Mouse (Mus musculus) kidney, postnatal 4 days (tissue): ENCODE results near the gene Hsf2bp.

Experiments used
- DNase-seq, 2 experiments: peaks; one replicate each; pipeline ENCODE4 v3.0.0; 2021; ENCODE audit warnings: mixed read lengths in 2 of 2

The Hsf2bp gene

DNA sequence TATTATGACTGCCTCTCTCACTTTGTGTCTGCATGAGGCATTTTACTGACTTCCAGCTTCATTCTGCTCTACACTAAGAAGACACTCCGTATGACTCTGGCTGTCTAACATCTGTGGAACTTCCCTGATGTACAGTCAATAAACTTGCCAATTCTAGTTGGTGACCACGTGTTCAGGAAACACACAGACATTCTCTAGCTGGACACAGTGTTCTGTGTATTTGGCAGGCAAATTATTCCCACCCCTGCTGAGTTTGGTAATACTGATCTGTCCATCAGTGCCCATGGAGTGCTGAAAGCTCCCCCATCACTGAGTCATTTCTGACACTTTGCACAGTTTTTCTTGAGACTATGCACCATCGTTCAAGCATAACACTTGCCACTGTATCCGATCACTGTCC is 56.3 kb downstream of the Hsf2bp start:
- DNase-seq = no peak

DNA sequence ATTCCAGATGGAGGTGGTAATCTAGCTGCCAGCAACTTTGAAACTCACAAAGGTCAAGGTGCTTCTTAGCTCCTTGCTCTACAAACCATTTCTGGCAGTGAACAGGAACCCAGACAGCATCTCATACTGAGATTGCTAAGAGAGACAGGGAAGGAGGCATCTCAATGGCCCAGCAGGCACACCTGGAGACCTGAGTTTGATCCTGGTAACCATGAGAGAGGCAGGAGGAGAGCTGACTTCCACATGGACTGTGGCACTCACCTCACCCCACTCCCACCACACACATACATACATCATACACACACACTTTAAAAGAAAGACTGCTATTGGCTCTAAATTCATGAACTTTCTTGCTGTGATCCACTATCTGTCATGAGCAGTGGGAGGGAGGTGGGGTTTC is 59.0 kb downstream of the Hsf2bp start:
- no peak for DNase-seq

DNA sequence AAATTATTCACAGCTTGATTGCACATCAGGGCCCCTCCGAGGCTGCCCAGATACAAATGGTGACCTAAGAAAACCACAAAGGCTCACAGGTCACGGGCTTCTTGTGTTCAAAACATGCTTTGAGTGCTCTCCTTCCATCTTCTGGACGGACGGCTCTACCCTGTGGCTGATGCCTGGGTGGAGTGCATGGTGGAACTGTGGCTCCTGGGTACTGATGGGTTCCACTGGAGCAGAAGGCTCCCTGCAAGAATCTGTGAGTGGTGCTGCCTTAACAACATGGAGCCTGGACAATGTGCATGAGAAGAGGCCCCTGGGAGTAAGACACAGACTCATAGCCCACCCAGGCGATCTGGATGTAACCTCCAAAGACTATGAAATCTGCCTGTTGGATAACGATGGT is 59.6 kb downstream of the Hsf2bp start:
- no peak for DNase-seq

DNA sequence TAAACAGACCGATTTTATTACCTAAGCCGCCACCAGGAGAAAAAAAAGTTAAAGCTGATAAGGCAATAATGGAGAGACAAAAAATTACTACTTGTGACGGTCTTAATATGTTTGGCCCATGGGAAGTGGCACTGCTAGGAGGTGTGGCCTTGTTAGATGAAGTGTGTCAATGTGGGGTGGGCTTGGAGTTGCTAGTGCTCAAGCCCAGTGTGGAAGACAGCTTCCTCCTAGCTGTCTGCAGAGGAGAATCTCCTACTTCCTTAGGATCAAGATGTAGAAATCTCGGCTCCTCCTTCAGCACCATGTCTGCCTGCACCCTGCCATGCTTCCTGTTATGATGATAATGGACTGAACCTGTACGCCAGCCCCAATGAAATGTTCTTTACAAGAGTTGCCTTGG is 61.5 kb downstream of the Hsf2bp start:
- no peak for DNase-seq

DNA sequence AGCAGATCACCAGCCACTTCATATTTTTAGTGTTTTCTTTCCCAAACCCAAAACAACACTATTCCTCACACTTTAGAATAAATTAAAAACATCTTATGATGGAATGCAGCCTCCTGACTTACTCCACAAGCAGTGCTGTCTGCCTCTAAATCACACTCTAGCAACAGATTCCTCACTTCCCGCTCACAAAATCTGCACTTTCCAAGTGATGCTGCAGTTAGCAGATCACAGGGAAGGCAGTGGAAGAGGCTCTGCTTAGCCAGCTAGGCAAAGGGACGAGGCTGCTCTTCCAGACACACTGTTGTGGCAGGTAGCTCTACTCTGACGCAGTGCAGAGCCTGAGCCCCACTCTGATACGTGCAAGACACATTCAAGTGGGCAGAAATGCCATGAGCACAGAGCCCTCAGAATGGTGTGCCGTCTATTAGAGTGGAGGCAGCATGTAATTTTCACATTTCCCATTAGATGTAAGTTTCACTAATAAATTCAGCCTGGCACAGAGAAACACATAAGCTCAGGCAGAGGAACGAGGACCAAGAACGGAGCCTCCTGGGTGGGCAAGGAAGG is 62.4 kb downstream of the Hsf2bp start:
- DNase-seq = no peak

DNA sequence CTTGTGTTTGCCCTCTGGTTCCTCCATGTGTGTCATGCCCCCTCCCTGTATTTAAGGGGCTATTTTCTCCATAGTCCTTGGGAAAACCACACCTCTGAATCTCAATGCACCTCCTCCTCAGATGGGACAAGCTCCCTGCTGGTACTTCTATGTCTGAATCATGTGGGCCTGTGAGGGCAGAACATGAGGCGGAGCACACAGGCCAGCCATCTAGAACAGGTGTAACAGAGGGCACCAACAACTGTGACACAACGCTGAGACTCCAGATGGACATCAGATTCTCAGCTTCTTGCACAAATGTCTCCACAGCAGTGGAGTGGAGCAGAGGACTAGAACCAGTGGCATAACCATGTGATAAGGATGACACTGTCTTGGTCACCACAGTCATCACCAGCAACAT is 65.3 kb downstream of the Hsf2bp start:
- DNase-seq = no peak

DNA sequence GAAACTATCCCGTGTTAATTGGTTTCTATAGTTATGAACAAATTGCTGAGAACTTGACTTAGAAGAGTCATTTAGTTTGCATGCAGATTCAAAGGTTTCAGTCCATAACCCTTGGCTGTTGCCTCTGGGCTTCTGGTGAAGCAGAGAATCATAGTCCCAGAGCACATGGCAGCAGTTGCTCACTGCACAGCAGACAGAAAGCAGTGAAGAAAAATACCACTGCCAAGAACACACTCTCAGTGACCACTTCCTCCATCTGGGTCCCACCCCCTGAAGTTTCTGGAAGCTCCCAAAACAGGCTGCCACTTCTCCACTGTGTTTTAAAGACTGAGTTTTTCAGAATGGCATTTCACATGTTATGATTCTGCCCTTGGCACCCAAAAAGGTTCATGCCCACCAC is 67.3 kb downstream of the Hsf2bp start:
- no peak for DNase-seq

DNA sequence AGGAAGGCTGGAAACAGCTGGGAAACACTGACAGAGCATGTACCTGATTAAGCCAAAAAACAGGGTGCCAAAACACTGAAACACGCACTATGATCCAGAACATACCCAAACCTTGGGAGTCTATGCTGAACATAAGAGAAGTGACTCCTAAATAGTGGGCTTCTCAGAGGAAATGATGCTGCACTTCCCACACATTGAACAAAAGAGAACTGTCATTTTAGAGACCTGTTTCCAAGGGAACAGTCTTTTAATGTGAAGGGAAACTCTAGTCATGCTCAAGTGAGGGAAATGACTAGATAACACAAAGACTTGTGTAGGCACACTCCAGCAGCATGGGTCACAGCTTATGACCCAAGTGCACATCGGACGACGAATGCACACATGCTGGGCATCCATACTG is 68.8 kb downstream of the Hsf2bp start:
- no peak for DNase-seq

DNA sequence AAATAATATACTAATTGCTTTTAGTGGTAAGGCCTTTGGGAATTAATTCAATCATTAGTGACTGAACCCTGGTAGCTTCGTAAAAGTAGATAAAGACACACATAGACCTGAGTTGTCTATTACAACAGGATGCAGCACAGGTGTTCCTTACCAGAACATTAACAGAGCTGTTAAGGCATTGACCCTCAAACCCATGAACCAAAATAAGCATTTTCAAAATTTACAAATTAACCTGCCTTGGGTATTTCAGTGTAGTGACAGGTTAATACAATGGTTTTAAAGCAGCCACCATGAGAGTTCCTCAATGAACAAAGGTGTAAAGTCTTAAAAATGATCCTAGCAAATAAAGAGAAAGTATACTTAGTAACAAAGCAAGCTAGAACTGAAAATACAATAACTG is 69.6 kb downstream of the Hsf2bp start:
- no peak for DNase-seq

DNA sequence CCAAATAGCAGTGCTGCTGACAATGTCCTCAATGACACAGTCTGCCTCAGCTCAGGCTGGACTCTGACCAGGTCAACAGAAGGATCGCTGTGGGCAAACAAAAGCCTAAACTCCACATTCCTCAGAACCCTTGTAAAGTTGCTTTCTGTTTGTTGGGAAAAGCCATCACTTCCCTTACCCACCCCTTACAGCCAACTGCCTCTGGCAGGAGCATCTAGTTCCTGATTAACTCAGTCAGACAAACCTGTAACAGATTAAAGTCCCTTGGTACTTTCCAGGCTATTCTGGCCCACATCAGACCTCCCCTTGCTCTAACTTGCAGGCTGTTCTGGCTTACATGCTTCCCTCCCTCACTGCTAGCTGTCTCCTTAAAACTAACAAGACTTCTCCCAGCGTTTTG is 70.5 kb downstream of the Hsf2bp start:
- peak; percentile 73 to 81 for DNase-seq

DNA sequence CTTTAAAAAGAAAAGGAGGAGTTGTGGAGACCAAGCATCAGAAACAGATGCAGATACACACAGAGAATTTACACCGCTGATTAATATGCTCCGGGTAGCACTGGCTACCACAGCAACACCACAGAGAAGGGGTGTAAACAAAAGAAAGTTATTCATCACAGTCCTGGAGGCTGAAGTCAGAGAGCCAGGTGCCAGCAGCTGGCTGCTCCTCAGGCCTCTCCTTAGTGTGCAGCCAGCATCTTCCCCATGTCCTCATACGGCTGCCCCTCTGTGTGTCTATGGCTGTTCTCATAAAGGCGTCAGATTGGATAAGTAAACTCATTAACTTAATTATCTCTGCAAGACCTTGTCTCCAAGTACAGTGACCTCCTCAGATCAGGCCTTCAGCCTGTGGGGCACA is 73.2 kb downstream of the Hsf2bp start:
- no peak for DNase-seq

DNA sequence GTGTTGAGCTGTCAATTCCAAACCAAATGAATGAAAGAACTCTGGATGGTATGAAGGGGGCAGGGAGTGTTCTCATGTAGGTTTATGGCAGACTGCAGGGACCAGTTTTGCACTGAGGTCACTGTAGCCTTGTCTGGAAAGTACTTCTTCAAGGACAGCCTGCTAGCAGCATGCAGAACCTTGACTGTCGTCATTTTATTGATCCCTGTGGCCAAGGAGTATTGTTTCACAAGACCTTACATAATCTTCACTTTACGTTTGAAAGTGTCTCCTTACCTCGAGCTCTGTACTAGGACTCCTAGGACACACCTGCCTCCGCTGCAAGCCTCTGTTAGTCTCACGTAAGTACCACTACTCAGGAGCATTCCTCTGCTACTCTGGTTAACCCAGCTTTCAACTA is 73.9 kb downstream of the Hsf2bp start:
- DNase-seq = no peak

DNA sequence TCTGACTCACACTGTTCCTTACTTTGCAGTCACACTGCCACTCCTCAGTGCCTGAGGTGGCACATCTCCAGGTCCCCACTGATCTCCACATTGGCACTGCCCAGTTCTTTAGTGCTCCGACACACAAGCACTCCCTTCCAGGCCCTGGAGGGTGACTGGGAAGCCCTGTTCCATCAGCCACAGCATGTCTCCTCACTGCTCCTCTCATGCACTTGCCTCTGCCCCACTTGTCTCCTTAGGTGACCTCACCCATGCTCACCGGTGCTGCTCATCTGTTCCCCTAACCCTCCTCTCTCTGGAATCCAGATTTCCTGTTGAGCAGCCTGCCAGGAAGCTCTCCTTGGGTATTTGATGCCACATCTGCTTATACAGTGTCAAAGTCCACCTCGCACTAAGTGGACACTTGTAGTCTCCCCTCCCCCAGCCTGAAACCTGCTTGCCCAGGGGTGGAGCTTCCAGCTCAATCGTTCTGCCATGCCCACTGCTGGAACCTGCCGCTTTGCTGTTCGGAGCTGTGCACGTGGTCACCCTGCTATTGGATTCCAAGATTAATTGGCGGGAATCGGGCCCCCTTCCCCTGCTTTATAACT is 81.5 kb downstream of the Hsf2bp start:
- DNase-seq = no peak

DNA sequence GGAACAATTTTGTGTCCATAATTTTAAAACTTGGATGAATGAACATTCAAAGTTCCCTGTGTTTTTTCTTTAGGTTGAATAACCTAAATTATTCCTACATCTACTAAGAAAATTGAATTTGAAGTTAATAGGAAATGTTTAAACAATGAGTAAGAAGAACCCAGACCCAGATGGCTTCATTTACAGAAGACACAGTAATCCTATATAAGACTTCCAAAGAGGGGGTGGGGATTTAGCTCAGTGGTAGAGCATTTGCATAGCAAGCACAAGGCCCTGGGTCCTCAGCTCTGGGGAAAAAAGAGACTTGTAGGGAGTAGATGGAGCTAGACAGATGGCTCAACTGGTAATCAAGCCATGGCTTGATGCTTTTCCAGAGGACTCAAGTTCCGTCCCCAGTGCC is 87.1 kb downstream of the Hsf2bp start:
- DNase-seq = no peak

DNA sequence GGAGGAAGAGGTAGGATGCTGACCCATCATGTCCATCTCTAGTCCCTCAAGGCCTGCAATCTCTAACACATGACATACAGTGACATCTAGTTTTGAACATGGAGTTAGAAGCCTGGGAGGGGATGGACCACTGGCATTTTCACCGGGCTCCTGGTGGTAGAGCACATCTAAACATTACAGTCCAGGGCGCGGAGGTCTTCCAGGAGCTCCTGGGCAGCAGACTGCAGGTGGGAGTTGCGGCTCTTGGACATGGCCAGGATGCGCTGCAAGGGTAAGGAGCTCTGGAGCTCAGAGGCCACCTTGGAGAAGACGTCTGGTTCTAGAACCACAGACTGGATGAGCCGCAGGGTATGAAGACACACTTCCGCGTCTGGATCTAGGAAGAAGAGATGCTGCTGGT is 89.7 kb downstream of the Hsf2bp start:
- no peak for DNase-seq

DNA sequence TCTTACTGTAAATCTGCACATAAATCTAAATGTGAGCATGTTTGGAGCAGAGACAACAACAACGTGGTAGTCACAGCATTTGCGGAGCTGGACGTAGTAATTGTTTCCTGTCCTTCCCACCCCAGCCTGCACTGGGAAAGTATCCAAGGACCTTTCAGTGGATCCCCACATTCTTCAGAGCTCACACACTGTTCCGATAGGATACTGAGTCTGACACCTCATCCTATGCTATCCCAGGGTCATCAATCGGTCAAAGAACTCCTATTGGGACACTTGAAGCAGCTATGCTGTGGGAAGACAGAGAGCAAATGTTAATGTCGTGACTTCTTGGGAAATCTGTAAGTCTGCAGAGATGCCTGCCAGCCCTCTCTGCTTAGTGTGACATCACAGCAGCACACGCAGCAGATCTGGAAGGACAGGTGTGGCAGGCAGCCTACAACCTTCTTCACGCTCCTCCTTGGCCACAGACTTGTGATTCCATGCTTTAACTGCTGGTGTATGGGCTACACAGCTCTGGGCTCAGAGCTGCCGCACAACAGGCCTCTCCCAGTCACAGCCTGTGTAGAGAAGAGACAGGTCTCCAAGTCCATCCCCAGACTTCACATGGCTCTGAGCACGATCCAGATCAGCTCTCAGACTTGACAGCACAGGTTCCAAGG is 92.1 kb downstream of the Hsf2bp start:
- DNase-seq = peak in 1 of 2 experiments; percentile 66

DNA sequence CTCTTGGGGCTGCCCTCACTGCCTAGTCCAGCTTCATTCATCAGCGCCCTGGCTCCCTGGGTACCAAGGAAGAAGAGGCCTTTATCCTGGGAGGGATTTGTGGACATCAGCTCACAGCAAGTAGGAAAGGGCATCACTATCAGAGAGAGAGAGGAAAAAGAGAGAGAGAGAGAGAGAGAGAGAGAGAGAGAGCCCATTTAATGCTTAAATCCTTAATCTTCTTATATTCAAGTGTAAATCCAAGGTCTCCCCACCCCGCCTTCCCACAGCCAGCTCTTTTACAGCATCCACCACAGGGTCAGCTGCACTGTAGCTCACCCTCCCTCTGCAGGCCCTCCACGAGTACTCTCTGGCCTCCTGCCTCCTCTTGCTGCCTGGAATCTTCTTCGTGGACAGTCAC is 94.5 kb downstream of the Hsf2bp start:
- DNase-seq = no peak

DNA sequence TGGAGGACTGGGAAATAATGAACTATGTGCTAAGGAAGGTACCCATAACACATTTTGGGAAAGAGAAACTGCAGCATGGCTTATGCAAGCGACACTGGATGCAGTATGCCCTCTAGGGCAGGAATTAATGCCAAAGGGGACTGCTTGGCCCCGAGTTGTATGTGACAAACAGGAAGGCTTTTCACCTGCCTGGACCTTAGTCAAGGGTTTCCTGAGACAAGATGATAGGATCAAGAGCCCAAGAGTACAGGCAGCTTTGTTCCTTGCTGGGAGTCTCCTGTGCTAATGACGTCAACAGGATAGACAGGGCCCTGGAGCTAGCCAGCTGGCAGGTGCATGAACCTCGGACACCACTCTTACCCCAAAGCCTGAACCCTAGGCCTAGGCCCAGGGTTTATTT is 95.5 kb downstream of the Hsf2bp start:
- DNase-seq = no peak

DNA sequence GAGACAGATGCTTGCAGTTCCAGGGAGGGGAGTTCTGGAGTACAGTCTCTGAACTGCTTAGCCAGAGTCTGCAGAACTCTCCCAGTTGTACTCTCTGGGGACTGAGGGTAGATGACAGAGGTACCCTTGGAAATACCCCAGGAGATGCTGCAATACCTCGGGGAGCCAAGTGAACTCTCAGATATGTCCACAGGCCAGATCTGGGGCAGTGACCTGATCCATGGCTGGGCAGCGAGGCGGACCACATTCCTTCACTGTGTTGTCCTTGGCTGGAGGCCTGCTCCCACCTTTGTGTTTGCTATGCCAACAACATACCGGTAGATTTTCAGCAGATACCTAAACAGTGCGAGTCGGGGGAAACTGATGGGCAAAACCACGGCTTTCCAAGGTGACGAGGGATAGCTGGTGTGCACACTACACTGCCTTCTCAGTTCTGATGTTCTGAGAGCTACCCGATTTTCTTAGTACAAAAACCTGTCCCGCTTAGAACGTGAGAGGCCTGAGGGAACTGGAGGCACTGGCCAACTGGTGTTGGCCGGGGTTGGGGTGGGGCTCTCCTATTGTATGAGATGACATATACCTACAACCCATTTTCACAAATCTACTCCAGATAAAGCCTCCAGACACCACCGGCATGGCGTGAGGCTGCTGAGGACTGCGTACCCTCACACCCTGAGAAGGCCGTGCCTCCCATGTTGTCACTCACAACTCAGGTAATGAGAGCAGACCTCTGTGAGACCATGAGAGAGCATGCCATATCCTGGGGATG is 96.7 kb downstream of the Hsf2bp start:
- DNase-seq = peak; percentile 57 to 73

DNA sequence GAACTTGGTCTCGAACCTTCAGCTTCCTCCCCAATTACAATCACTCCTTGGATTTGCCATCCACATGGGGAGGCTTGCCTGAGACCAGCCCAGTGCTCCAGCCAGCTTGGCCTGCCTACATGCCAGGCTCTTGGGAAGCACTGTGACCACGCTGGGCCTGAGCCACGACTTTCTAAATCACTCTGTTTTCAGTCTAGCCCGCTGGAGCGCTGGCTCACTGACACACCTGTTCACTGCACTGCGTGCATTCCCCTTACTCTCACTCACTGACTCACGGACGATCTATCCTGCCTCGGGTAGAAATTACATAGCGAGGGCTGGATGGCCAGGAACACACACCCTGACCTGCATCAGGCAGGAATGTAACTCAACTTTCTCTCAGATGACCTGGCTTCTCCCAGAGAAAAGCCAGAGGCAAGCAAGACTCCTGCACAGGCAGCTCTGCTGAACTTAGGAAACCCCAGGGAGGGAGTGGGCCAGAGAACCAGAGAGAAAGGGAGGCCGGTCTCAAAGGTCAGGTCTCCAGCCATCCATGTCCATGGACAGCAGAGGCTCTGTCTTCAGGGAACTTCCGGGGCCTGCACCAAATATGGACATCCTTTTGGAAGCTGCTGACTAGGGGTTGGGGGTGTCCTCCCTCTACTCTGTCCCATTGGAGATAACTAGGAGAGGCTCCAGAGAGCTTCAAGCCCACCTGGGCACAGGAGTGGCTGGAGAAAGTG is 97.4 kb downstream of the Hsf2bp start:
- peak; percentile 70 to 81 for DNase-seq

DNA sequence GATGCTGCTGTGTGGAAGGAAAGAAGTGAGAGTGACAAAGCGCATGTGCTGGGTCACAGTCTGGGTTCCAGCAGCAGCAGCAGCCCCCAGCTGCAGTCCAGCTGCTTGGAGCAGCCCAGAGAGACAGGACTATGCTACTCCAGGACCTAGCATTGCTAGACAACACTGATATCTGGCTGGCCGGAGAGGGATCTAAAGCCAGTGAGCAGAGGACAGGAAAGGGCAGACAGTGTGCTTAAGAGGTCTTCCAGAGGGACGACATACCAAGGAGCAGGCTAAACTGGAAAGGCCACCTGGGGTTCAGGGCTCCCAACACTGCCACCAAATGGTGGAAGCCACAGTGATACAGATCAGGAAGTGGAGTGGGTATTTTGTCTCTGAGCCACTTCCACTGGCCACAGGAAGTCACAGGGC is 99.0 kb downstream of the Hsf2bp start:
- peak; percentile 70 to 80 for DNase-seq

DNA sequence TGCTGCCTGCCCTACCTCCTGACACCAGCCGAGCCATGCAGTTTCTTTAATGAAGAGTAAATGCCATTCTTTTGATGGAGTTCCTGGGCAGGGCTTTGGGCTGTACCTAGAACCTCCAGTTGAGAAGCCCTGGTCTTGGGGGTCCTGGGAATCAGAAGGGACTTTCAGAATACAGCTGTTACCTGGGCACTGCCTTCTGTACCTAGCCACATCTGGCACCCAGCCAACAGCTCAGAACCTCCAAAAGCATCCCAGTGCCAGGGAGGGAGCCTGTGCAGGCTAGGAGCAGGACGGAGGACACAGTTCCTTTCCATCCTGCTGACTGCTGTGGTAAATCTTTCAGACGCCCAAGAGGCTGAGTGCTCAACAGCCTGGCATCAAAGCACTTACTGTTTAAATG is 100.3 kb downstream of the Hsf2bp start:
- DNase-seq = no peak

DNA sequence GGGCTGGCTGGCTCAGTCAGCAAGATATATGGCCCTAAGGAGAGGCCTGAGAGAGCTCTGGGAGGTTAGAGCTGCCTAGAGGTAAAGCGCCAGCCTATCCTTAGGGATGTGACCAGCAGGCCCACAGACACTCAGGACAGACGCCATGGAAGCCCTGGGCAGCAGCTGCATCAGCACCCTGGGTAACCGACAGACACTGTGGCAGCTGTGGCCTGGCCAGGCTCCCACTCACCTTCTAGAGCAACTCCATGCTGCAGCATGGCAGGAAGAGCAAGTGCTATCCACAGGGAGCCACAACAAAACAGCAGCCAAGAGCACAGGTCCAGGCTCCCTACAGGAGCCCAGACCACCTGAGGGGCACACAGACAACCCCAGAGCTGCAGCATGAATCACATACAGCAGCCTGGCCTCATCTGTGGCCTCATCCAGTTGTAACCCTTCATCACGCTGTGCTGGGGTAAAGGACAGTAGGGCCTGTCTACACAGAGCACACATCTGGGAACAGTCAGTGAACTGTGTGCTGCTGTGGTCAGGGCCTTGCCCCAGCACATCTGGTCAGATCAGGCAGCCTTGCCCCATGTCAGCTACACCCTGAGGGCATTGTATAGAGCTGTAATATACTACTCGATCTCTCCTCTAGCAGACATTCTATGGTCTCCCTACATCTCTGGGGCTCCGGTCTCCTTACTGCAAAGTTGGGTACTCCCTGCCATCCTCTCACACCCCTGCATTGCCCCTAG is 100.9 kb downstream of the Hsf2bp start:
- DNase-seq = no peak
